Mouse (Mus musculus) right cerebral cortex, postnatal 4 days (tissue): Measurements from ENCODE around the gene Syngr1.
A peak's percentile ranks its signal among the peaks of the same experiment; 100 is the strongest.
"Not testable (repeated sequence)": the region's sequence is repeated elsewhere in the genome, so short reads cannot be mapped to it uniquely, and the experiment has no call there.

ENCODE experiments used
- DNase-seq: peaks from one replicate; pipeline ENCODE4 v3.0.0-alpha.2; 2022

Syngr1 gene

DNA sequence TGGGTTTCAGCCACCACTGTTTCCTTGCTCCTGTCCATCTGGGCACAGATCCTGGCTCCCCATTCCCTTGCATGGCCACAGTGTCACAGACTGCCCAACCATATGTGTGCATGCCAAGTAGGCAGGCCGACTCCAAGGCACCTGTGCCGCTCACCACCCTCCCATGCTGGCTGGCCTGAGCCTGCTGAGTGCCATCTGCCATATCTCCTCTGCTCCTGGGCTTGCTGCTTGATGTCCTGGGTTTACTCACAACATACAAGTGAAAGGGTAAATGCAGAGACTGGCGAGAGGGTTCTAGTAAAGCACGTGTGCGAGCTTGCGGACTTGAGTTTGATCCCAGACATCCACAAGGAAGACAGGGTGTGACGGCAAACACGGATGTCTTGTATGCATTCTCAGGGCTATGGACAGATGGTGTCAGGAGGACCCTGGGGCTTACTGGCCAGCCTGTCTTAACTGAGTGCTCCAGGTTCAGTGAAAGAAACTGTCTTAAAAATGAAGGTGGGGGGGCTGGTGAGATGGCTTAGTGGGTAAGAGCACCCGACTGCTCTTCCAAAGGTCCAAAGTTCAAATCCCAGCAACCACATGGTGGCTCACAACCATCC, 30.7 kb downstream of the Syngr1 start:
- no peak for DNase-seq

DNA sequence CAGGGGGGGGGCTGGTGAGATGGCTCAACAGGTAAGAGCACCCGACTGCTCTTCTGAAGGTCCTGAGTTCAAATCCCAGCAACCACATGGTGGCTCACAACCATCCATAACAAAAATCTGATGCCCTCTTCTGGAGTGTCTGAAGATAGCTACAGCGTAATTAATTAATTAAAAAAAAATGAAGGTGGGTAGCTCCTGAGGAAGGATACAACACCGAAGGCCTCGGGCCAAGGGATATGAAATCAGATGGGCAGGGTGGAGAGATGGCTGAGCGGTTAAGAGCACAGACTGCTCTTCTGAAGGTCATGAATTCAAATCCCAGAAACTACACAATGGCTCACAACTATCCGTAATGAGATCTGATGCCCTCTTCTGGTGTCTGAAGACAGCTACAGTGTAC, 31.3 kb downstream of the Syngr1 start:
- DNase-seq: not testable (repeated sequence)

GRCm38 (mm10) chr15:80124651-80125050, 33.5 kb downstream of the Syngr1 start:
- DNase-seq: no peak

DNA sequence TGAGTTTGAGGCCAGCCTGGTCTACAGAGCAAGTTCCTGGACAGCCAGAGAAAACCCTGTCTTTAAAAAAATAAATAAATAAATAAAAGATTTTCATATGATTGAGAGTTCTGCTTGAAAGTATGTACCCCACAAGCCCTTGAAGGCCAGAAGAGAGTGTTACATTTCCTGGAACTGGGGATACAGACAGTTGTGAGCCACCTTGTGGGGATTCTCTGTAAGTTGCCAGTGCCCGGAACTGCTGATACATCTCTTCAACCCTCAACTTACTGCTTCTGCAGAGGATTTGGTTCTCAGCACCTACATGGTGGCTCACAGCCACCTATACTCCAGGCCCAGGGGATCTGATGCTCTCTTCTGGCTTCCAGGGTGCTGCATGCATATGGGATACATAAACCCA, 36.1 kb downstream of the Syngr1 start:
- no peak for DNase-seq

- DNase-seq: no peak
These were observed 38.8 kb downstream of the Syngr1 start for GRCm38 (mm10) chr15:80129982-80130381.

- DNase-seq: no peak
These were observed 39.6 kb downstream of the Syngr1 start for GRCm38 (mm10) chr15:80130689-80131088.

DNA sequence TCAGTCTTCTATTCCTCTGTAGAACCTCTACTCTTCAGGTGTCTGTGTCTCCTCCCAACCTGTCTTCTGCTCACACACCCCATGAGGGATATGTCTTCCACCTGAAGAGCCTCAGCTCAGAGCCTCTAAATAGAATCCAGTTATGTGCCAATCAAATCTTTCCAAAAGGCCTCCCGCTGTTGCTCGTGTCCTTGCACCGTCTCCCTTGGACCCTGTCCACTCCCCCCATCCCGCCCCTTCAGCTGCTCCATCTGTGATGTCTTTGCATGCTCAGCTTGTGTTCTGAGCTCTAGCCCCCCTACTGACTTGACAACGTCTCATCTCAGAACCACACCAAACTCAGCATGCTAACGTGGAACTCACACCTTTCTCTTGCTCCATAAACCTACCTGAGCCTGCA, 40.3 kb downstream of the Syngr1 start:
- no peak for DNase-seq

- no peak for DNase-seq
These were observed 41.3 kb downstream of the Syngr1 start for GRCm38 (mm10) chr15:80132452-80132851.

GRCm38 (mm10) chr15:80132993-80133586, 42.0 kb downstream of the Syngr1 start, which contains the start of gene Tab1:
Gene Tab1, plus strand, starts transcription at chr15:80133127.
- peak; percentile 93 for DNase-seq

DNA sequence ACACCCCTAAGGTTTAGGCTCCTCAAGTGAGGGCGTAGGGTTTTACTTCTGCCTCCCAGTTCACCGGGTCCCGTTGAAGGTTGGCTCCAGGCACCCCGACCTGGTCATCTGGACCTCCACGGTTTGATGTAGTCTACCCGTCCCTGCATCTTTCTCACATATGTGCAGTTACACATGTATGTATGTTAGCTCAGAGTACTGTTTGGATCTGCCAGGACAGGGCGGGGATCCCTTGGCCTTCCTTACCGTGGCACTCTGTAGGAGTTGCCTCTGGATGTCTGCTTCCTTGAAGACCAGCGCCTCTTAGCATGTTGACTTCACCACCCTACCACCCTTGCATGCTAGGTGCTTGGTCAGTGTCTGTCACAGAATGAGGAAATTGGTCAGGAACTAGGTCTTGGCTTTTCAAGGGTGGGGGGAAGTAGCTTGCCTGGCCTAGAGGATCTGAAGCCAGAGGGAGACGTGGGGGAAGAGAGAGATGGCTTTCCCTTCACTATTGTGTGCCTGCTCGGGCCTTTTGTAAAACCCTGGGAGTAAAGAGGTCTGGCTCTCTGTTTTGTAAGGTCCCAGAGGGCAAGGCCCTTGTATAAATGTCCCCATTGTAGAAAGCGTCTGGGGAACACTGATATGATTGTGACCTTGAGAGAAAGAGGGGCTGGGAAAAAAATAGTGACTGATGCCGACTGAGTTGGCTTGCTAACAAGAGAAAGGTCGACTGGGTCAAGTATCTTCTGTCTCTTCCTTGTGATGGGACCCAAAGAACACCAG, 42.7 kb downstream of the Syngr1 start:
- no peak for DNase-seq

- no peak for DNase-seq
These were observed 43.3 kb downstream of the Syngr1 start for GRCm38 (mm10) chr15:80134450-80134847.

- DNase-seq: no peak
These were observed 44.4 kb downstream of the Syngr1 start for GRCm38 (mm10) chr15:80135499-80135898.

- DNase-seq: no peak
These were observed 45.5 kb downstream of the Syngr1 start for GRCm38 (mm10) chr15:80136645-80137044.

GRCm38 (mm10) chr15:80137945-80138791, 47.0 kb downstream of the Syngr1 start:
- no peak for DNase-seq

GRCm38 (mm10) chr15:80140302-80140701, 49.2 kb downstream of the Syngr1 start:
- no peak for DNase-seq

DNA sequence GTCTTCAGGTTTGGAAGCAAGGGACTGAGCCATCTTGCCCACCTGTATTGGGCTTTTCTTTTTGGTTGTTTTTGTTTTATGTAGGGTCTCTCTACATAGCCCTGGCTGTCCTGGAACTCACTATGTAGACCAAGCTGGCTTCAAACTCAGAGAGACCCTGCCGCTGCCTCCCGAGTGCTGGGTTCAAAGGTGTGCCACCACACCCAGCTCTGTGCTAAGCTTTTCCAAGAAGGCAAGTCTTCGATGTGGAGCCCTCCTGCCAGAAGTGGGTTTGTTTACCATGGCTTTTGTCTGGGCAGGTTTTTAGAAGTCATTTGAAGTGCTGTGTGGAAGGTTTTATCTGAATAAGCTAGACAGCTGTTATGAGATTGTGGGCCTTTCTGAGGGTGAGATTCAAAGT, 49.7 kb downstream of the Syngr1 start:
- DNase-seq: no peak

GRCm38 (mm10) chr15:80142130-80142529, 51.0 kb downstream of the Syngr1 start:
- DNase-seq: no peak

DNA sequence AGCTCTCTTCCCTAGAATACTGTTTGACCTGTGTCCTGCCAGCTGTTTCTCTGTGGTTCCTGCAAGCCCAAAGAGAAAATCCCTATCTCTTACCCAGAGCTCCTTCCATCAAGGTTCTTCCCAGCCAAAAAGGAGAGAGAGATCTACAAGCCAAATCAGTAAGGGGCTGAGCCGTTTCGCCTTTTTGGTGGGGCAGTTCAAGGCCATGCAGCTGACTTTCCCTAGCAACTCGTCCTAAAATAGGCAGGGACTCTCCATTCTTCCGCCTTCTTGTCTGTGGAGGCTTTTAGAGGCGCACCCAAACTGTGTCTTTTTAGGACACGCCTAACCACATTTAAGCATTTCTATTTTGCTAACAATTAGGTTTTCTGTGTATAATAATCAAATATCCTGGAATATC, 52.6 kb downstream of the Syngr1 start:
- DNase-seq: no peak

DNA sequence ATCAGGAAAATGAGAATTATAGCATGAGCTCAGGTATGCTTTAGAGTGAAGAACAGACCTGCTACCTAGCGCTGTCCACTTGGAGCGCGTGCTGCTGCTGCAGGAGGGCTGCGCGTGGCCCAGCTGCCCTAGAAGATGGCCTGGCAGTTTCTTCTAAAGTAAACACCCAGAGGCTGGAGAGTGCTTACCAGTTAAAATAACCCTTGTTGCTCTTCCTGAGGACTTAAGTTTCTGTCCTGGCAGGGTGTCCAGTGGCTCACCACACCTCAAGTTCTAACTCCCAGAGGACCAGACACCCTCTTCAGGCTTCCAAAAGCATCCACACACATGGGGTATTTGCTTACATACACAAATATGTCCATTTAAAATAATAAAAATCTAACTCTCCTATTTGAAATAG, 54.3 kb downstream of the Syngr1 start:
- no peak for DNase-seq

- no peak for DNase-seq
These were observed 55.0 kb downstream of the Syngr1 start for GRCm38 (mm10) chr15:80146153-80146552.

DNA sequence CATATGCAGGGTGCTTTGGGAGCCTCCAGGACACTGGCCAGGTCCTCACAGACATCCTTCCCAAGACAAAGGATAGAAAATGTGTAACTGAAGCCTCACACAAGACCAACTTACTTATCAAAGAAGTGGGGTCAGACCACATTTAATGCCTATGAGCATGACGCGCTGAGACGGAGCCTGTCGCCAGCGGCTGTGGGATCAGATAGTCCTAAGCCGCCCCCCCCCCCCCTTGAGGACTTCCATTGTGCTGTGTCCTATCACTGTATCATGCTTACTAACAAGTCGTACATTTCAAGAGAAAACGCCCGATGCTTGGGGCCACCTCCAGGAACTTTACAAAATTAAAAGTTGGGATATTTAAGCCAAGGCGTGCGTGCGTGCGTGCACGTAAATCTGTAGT, 56.0 kb downstream of the Syngr1 start:
- DNase-seq: no peak

- DNase-seq: no peak
These were observed 56.4 kb downstream of the Syngr1 start for GRCm38 (mm10) chr15:80147511-80147910.

GRCm38 (mm10) chr15:80148565-80148964, 57.4 kb downstream of the Syngr1 start:
- no peak for DNase-seq
